Mouse (Mus musculus) spleen, postnatal 36 days (tissue): ENCODE measurements at regions not wholly inside any gene's neighbourhood (a gene's known extent, or its start where the extent isn't known, plus 50 kb on each side); places are given as distances from the start of the nearest gene placed in this dataset.

ENCODE experiments used
- DNase-seq, 2 experiments: peaks; one replicate each; pipeline ENCODE4 v3.0.0; 2022; ENCODE audit warnings: low spot score in 2 of 2, mixed read lengths in 1 of 2

DNA sequence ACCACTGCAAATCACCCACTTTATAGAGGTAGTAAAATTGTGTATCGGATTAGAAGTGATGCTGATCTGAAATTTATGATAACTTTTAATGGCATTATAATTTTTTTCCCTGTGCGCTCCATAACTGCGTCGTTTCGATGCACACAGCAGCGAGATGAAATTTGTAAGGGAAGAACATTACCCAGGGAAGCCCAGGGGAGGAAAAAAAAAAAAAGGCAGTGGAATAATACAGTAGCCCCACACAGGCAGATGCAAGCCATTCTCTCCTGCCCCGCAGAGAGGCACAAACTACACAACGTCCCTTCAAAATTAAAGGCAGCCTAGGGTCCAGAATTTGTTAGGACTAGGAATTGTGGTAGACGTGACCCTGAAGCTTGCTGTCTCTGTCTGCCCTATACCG lies 234.2 kb downstream of the Il20rb start:
- DNase-seq, result no peak
